Mouse (Mus musculus): ENCODE data around the gene Cyb5d1. TPM values are rescaled to one million over a fixed set of nuclear protein-coding genes. Genes with fewer than 3 reads are reported as not detected.

The Cyb5d1 gene
- polyA plus RNA-seq, 1 experiment from 2014 or later, result 48.0 TPM

- Histone ChIP-seq H3K27ac (no peak overlapping the region), H3K4me2 (replicated peaks) (no peak overlapping the region), H3K27me3 (no peaks in the 10 kb centered on the region), H3K9ac (no peak overlapping the region), H3K36me3 (0 out of 2 replicates have a peak, but pooled peaks cover 8% of the 10 kb centered on the region), H3K4me1 (no peaks in the 10 kb centered on the region), H3K9me3 (replicated peaks) (no peaks in the 10 kb centered on the region), H3K4me3 (no peak overlapping the region)
- WGBS, result 64% methylated on average over 10 of the region's 10 CpGs
- ATAC-seq (ENCODE audit: low FRiP score), result no peak
These were observed 12.8 kb downstream of the Cyb5d1 start for GRCm38 (mm10) chr11:69382478-69383105.

DNA sequence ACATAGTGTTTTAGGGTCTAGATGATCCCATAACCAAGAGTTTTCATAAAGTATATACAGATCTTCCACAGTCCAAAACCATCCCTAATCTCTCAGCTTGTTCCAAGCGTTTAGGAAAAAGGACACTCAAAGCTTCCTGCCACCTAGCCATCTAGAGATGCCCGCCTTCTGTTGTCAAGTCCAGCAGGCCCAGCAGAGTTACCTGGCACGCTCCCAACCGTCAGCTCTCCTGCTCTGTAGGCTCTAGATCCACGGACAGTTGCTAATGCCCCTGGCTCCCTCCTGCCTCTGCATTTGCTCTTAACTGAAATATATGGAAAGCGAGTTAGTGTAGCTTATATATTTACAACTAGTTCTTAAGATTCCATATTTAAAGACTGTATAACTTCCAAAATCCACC lies 14.1 kb downstream of the Cyb5d1 start:
- ATAC-seq (ENCODE audit: low FRiP score), result no peak
- Histone ChIP-seq H3K9me3 (replicated peaks) (no peaks in the 10 kb centered on the region), H3K9ac (no peak overlapping the region), H3K36me3 (0 out of 2 replicates have a peak, but pooled peaks cover 7% of the 10 kb centered on the region), H3K27me3 (no peaks in the 10 kb centered on the region), H3K27ac (no peak overlapping the region), H3K4me2 (replicated peaks) (no peak overlapping the region), H3K4me1 (no peaks in the 10 kb centered on the region), H3K4me3 (no peak overlapping the region)
- WGBS, result 89% methylated on average over 6 of the region's 6 CpGs

GRCm38 (mm10) chr11:69379600-69379999 lies 15.8 kb downstream of the Cyb5d1 start:
- Histone ChIP-seq H3K36me3 (peaks cover 11% of the 10 kb centered on the region; the same call in 1 of the 2 replicates), H3K27ac (no peak overlapping the region), H3K9ac (no peak overlapping the region), H3K4me3 (no peak overlapping the region), H3K4me2 (replicated peaks) (no peak overlapping the region), H3K9me3 (replicated peaks) (no peaks in the 10 kb centered on the region), H3K27me3 (no peaks in the 10 kb centered on the region), H3K4me1 (no peaks in the 10 kb centered on the region)
- WGBS, result 91% methylated on average over 3 of the region's 3 CpGs
- ATAC-seq (ENCODE audit: low FRiP score), result no peak

GRCm38 (mm10) chr11:69377766-69378165 lies 17.7 kb downstream of the Cyb5d1 start:
- H3K4me3 ChIP-seq, result no peak overlapping the region
- H3K27ac ChIP-seq, result no peak overlapping the region
- H3K27me3 ChIP-seq, result no peaks in the 10 kb centered on the region
- H3K4me2 ChIP-seq (replicated peaks), result no peak overlapping the region
- no peaks in the 10 kb centered on the region for H3K9me3 ChIP-seq (replicated peaks)
- WGBS, result 81% methylated on average over 3 of the region's 3 CpGs
- H3K4me1 ChIP-seq, result no peaks in the 10 kb centered on the region
- H3K36me3 ChIP-seq, result peaks cover 16% of the 10 kb centered on the region; the same call in 1 of the 2 replicates
- ATAC-seq (ENCODE audit: low FRiP score), result no peak
- no peak overlapping the region for H3K9ac ChIP-seq

- 88% methylated on average over 4 of the region's 4 CpGs for WGBS
- Histone ChIP-seq H3K9me3 (replicated peaks) (no peaks in the 10 kb centered on the region), H3K4me2 (replicated peaks) (no peak overlapping the region), H3K4me1 (peaks cover 19% of the 10 kb centered on the region), H3K27ac (no peak overlapping the region), H3K9ac (no peak overlapping the region), H3K36me3 (peaks cover 16% of the 10 kb centered on the region; the same call in 1 of the 2 replicates), H3K4me3 (no peak overlapping the region), H3K27me3 (no peaks in the 10 kb centered on the region)
- ATAC-seq (ENCODE audit: low FRiP score), result no peak
These were observed 19.8 kb downstream of the Cyb5d1 start for GRCm38 (mm10) chr11:69375646-69376045.

GRCm38 (mm10) chr11:69373223-69373965 lies 22.0 kb downstream of the Cyb5d1 start:
- no peak overlapping the region for H3K4me2 ChIP-seq (replicated peaks)
- no peaks in the 10 kb centered on the region for H3K27me3 ChIP-seq
- H3K4me1 ChIP-seq, result peaks cover 22% of the 10 kb centered on the region
- no peak for ATAC-seq (ENCODE audit: low FRiP score)
- H3K9me3 ChIP-seq (replicated peaks), result no peaks in the 10 kb centered on the region
- peaks cover 16% of the 10 kb centered on the region; the same call in 1 of the 2 replicates for H3K36me3 ChIP-seq
- H3K9ac ChIP-seq, result no peak overlapping the region; the same call in 1 of the 2 replicates
- H3K4me3 ChIP-seq, result no peak overlapping the region
- no peak overlapping the region for H3K27ac ChIP-seq
- 89% methylated on average over 16 of the region's 16 CpGs for WGBS

- no peak for ATAC-seq (ENCODE audit: low FRiP score)
- H3K9me3 ChIP-seq (replicated peaks), result no peaks in the 10 kb centered on the region
- no peak overlapping the region for H3K27ac ChIP-seq
- peaks cover 26% of the 10 kb centered on the region for H3K4me1 ChIP-seq
- H3K4me3 ChIP-seq, result no peak overlapping the region
- H3K27me3 ChIP-seq, result no peaks in the 10 kb centered on the region
- no peak overlapping the region for H3K4me2 ChIP-seq (replicated peaks)
- peaks cover 11% of the 10 kb centered on the region; the same call in 1 of the 2 replicates for H3K36me3 ChIP-seq
- WGBS, result 64% methylated on average over 3 of the region's 3 CpGs
- H3K9ac ChIP-seq, result no peak overlapping the region
These were observed 22.7 kb downstream of the Cyb5d1 start for GRCm38 (mm10) chr11:69372780-69373170.

GRCm38 (mm10) chr11:69372056-69372779 lies 23.2 kb downstream of the Cyb5d1 start:
- H3K27ac ChIP-seq, result peak overlapping the region; percentile 75
- H3K36me3 ChIP-seq, result peaks cover 9% of the 10 kb centered on the region; the same call in 1 of the 2 replicates
- H3K27me3 ChIP-seq, result no peaks in the 10 kb centered on the region
- peak overlapping the region; percentile 33 for H3K4me2 ChIP-seq (replicated peaks)
- H3K9me3 ChIP-seq (replicated peaks), result no peaks in the 10 kb centered on the region
- peak overlapping the region; percentile 2; the same call in 1 of the 2 replicates for H3K4me3 ChIP-seq
- ATAC-seq (ENCODE audit: low FRiP score), result no peak
- H3K9ac ChIP-seq, result peak overlapping the region; percentile 27; the same call in 1 of the 2 replicates
- H3K4me1 ChIP-seq, result peaks cover 29% of the 10 kb centered on the region
- 48% methylated on average over 12 of the region's 12 CpGs for WGBS

DNA sequence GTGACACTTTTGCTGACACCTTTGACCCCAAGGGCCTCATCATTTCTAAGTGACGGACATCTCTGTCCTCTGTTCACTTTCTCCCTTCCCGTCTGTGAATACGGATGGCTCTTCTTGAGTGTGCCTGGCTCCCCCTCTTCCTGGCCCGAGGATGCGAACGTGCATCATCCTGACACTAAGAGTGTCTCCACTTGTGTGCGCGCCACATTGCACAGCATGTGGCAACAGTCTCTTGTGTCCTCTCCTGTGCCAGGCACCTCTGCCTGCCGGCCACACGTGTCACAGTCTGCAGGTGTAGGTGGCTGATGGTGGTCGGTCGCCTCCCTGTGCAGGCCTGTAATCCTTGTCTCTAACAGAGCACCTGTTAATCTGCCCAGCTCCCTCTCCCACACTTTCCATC lies 23.8 kb downstream of the Cyb5d1 start:
- Histone ChIP-seq H3K9ac (peak overlapping the region; percentile 42; the same call in 1 of the 2 replicates), H3K36me3 (peaks cover 9% of the 10 kb centered on the region; the same call in 1 of the 2 replicates), H3K4me2 (replicated peaks) (peak overlapping the region; percentile 33), H3K9me3 (replicated peaks) (no peaks in the 10 kb centered on the region), H3K27ac (peak overlapping the region; percentile 75), H3K4me3 (peak overlapping the region; percentile 2; the same call in 1 of the 2 replicates), H3K27me3 (no peaks in the 10 kb centered on the region), H3K4me1 (peaks cover 29% of the 10 kb centered on the region)
- WGBS, result 25% methylated on average over 12 of the region's 12 CpGs
- no peak for ATAC-seq (ENCODE audit: low FRiP score)

- Histone ChIP-seq H3K4me2 (replicated peaks) (peak overlapping the region; percentile 33), H3K4me3 (0 out of 2 replicates have a peak overlapping the region, but pooled peaks have one; percentile 2), H3K27ac (peak overlapping the region; percentile 75), H3K36me3 (peaks cover 8% of the 10 kb centered on the region; the same call in 1 of the 2 replicates), H3K9ac (peak overlapping the region; percentile 42; the same call in 1 of the 2 replicates), H3K9me3 (replicated peaks) (no peaks in the 10 kb centered on the region), H3K27me3 (no peaks in the 10 kb centered on the region), H3K4me1 (peaks cover 33% of the 10 kb centered on the region)
- 7% methylated on average over 9 of the region's 9 CpGs for WGBS
- ATAC-seq (ENCODE audit: low FRiP score), result no peak
These were observed 24.6 kb downstream of the Cyb5d1 start for GRCm38 (mm10) chr11:69370817-69371215.

DNA sequence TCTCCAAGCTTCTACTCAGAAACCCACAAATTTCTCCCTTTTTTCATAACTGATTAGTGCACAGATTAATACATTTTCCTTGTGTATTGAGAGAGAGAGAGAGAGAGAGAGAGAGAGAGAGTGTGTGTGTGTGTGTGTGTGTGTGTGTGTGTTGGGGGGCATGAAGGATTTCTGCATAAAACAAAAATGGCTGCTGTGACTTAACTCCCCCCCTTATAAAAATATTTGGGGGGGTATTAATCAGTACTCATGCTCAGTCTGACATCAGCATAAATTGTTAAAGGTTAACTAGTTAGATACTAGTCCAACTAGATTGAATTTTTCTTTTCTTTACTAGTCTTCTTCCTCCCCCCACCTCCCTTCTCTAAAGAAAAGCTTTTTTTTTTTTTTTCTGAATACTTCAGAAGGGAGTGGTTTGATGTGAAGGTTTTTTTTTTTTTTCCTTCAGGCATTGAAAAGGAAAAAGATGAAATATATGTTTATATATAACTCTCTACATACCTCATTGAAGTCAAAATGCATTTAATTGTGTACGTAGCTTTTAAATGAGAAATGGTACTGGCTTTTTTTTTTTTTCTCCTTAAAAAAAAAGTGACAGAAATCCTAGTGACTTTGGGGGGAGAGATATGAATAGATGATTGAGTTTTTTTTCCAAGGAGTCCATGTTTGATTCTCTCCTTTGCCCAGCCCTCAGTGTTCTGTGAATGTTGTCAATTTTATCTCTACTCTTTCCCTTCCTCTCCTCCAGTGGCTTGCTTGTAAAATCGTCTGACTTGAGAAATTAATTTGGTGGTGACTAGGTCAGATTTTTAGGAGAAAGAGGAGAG lies 25.2 kb downstream of the Cyb5d1 start:
- Histone ChIP-seq H3K27me3 (no peaks in the 10 kb centered on the region), H3K4me1 (peaks cover 40% of the 10 kb centered on the region), H3K36me3 (peaks cover 5% of the 10 kb centered on the region; the same call in 1 of the 2 replicates), H3K9me3 (replicated peaks) (no peaks in the 10 kb centered on the region), H3K27ac (peak overlapping the region; percentile 100), H3K4me2 (replicated peaks) (peak overlapping the region; percentile 63), H3K9ac (peak overlapping the region; percentile 100; the same call in 1 of the 2 replicates), H3K4me3 (peak overlapping the region; percentile 99)
- ATAC-seq (ENCODE audit: low FRiP score), result no peak
- WGBS, result 29% methylated on average over 2 of the region's 2 CpGs

Measured in hindbrain, embryonic 12.5 days (tissue).